In the genomic region with DNA sequence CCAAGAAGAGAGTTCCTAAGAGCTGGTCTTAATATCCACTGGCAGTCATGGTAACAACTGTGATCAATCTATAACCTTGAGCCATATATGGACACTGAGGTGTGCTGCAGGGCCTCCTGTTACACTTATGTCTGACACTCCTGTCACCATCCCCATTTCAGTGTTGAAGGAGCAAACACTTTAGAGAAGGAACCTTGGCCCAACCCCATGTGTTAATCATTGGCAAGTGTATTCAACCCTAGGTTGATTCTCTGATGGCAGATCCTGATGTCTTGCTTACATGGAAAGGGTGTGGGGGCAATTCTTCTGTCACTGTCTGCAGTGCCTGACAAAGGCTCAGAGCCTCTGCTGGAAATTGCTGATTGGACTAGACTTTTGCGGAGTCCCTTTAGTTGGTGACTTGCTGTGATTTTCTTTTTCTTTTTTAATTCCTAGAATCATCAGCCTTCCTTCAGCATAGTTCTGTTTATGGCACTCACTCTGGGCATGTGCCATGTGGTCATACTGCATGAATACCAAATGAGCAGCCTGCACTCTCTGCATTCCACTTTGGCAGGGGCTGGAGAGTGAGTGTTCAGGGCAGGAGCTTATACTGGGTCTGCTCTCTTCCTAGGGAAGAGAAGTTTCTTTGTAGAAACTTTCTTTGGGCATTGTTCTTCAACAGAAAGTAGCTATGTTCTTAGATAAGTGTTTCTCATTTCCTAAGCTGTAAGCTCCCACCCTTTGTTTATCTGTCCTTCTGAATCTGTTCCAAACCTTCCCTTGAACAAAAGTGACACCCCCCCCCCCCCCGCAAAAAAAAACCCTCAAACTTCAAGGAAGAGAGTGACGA, we compare ENCODE assay signal across 12 mouse cellular contexts.
DNase-seq lines count a peak whose midpoint lies in the region; ATAC-seq lines count a peak whose summit lies in the region.
"Had no signal": no experiment of that assay in that cellular context is flagged by ENCODE, and none has a peak within 500 bp of the region (broad histone marks: within the 10 kb centered on the region; RNA-seq: fewer than 3 reads in every experiment).

No protein-coding gene starts in this region.

- H3K27me3 ChIP-seq in kidney, embryonic 14.5 days (ENCODE audit: control insufficient read depth, insufficient read depth, low read length), result no peaks in the 10 kb centered on the region
- no peaks in the 10 kb centered on the region for H3K27me3 ChIP-seq in forebrain, embryonic 12.5 days
- H3K27me3 ChIP-seq in intestine, embryonic 14.5 days (replicated peaks; ENCODE audit: control insufficient read depth, insufficient read depth, low read length), result no peaks in the 10 kb centered on the region
- H3K27me3 ChIP-seq: neural tube, embryonic 12.5 days had no signal

- no peak overlapping the region for H3K27ac ChIP-seq in kidney, embryonic 14.5 days (ENCODE audit: low read depth, low read length)
- peak overlapping the region; percentile 19; the same call in 1 of the 2 replicates for H3K27ac ChIP-seq in forebrain, embryonic 12.5 days
- H3K27ac ChIP-seq in intestine, embryonic 14.5 days (ENCODE audit: low read depth), result no peak overlapping the region
- H3K27ac ChIP-seq: neural tube, embryonic 12.5 days had no signal

- intact Hi-C loops in left cerebral cortex, postnatal 14 days (cut with DNase I), result no loop called here

- peak; percentile 52 for DNase-seq in kidney, adult 11 months
- no peak for DNase-seq in intestine, embryonic 14.5 days (ENCODE audit: low spot score)
- DNase-seq in lung, postnatal 10 days, result peak; percentile 27
- DNase-seq in left cerebral cortex, postnatal 14 days (ENCODE audit: low spot score in 2 of 2), result no peak
- no peak for DNase-seq in embryo, embryonic 10 days (ENCODE audit: low spot score)
- DNase-seq in thymus, postnatal 14 days, result no peak
- DNase-seq: gastrocnemius, postnatal 10 days; layer of hippocampus, postnatal 36 days had no signal

- no peaks in the 10 kb centered on the region for H3K9me3 ChIP-seq in kidney, embryonic 14.5 days (ENCODE audit: control insufficient read depth, low read length)
- H3K9me3 ChIP-seq in forebrain, embryonic 12.5 days, result no peaks in the 10 kb centered on the region
- H3K9me3 ChIP-seq in intestine, embryonic 14.5 days (ENCODE audit: control insufficient read depth, low read length), result no peaks in the 10 kb centered on the region
- H3K9me3 ChIP-seq: G1E; neural tube, embryonic 12.5 days had no signal

- no peak overlapping the region for H3K4me2 ChIP-seq in kidney, embryonic 14.5 days (replicated peaks; ENCODE audit: low read depth, low read length)
- H3K4me2 ChIP-seq in forebrain, embryonic 12.5 days, result no peak overlapping the region
- H3K4me2 ChIP-seq in intestine, embryonic 14.5 days (ENCODE audit: low read length), result no peak overlapping the region
- H3K4me2 ChIP-seq: neural tube, embryonic 12.5 days had no signal

- H3K36me3 ChIP-seq in kidney, embryonic 14.5 days (ENCODE audit: control insufficient read depth, insufficient read depth, low read length), result no peaks in the 10 kb centered on the region
- H3K36me3 ChIP-seq in forebrain, embryonic 12.5 days (replicated peaks), result no peaks in the 10 kb centered on the region
- H3K36me3 ChIP-seq in intestine, embryonic 14.5 days (ENCODE audit: control insufficient read depth, insufficient read depth, low read length), result no peaks in the 10 kb centered on the region
- H3K36me3 ChIP-seq: neural tube, embryonic 12.5 days had no signal

- no peak for ATAC-seq in kidney, embryonic 14.5 days (ENCODE audit: low FRiP score, low TSS enrichment)
- ATAC-seq in forebrain, embryonic 12.5 days (ENCODE audit: low FRiP score), result peak; percentile 82; the same call in 1 of the 2 replicates
- ATAC-seq in intestine, embryonic 14.5 days (replicated peaks; ENCODE audit: low FRiP score, low TSS enrichment, low read depth), result peak; percentile 48

- no peak overlapping the region for H3K4me3 ChIP-seq in kidney, embryonic 14.5 days (ENCODE audit: low read length)
- H3K4me3 ChIP-seq in forebrain, embryonic 12.5 days (replicated peaks), result no peak overlapping the region
- no peak overlapping the region for H3K4me3 ChIP-seq in intestine, embryonic 14.5 days (ENCODE audit: low read depth, low read length)
- H3K4me3 ChIP-seq: neural tube, embryonic 12.5 days had no signal

- no peak overlapping the region for H3K9ac ChIP-seq in kidney, embryonic 14.5 days (ENCODE audit: low read depth, low read length)
- no peak overlapping the region for H3K9ac ChIP-seq in forebrain, embryonic 12.5 days
- H3K9ac ChIP-seq in intestine, embryonic 14.5 days (ENCODE audit: low read length), result no peak overlapping the region
- H3K9ac ChIP-seq: neural tube, embryonic 12.5 days had no signal

- H3K4me1 ChIP-seq in kidney, embryonic 14.5 days (ENCODE audit: control insufficient read depth, insufficient read depth, low read length), result peaks cover 22% of the 10 kb centered on the region; the same call in 1 of the 2 replicates
- peaks cover 43% of the 10 kb centered on the region for H3K4me1 ChIP-seq in forebrain, embryonic 12.5 days
- H3K4me1 ChIP-seq in intestine, embryonic 14.5 days (replicated peaks; ENCODE audit: control insufficient read depth, insufficient read depth, low read length), result peaks cover 21% of the 10 kb centered on the region
- H3K4me1 ChIP-seq: neural tube, embryonic 12.5 days had no signal

- 65% methylated on average over 3 of the region's 3 CpGs for WGBS in kidney, embryonic 14.5 days
- 36% methylated on average over 3 of the region's 3 CpGs for WGBS in forebrain, embryonic 12.5 days
- 55% methylated on average over 3 of the region's 3 CpGs for WGBS in intestine, embryonic 14.5 days

Comparison
In these comparisons a context has a peak if more than half of its experiments do, and no peak if none do; other contexts are left out.
1. DNase-seq: peak in kidney, adult 11 months (single experiment) and lung, postnatal 10 days (single experiment); none in intestine, embryonic 14.5 days (single experiment), left cerebral cortex, postnatal 14 days (0 of 2), embryo, embryonic 10 days (single experiment) and thymus, postnatal 14 days (single experiment).